Mouse (Mus musculus): Measurements from ENCODE around the gene Gpam. TPM values are rescaled to one million over a fixed set of nuclear protein-coding genes. Genes with fewer than 3 reads are reported as not detected.
A peak's percentile ranks its signal among the peaks of the same experiment; 100 is the strongest.

The Gpam gene
- total RNA-seq, 1 experiment from 2014 or later = 18.0 TPM

DNA sequence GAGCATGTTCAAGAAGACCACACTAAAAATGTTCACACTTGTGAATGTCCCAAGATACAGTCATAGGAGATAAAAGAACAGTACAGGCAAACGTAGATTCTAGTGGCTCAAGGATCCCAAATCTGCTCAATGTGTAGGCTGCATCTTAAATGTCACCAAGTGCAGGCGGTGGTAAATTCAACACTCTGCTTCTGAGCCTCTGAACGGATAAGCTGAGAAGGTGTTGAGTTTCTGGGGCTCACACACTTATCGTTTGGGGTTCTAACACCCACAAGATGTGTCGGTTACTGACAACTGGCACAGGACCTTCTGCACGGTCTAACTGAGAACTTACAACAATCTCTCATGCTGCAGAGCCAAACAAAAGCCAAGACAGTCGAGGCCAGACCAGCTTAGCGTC, 50.2 kb downstream of the Gpam start:
- no peak for ATAC-seq (replicated peaks; ENCODE audit: low read depth, poor library complexity, severe bottlenecking)

DNA sequence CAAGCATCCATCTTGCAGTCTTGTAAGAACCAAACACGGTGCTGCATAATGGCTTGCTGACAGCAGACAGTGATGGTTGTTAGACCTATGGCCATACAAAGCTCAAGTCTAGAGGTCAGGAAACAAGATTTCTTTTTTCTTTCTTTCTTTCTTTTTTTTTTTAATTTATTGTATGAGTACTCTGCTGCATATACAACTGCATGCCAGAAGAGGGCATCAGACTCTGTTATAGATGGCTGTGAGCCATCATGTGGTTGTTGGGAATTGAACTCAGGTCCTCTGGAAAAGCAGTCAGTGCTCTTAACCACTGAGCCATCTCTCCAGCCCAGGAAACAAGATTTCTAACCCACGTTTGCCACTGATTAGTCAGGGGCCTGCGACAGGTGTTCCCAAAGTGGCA, 54.0 kb downstream of the Gpam start:
- no peak for ATAC-seq (replicated peaks; ENCODE audit: low read depth, poor library complexity, severe bottlenecking)

DNA sequence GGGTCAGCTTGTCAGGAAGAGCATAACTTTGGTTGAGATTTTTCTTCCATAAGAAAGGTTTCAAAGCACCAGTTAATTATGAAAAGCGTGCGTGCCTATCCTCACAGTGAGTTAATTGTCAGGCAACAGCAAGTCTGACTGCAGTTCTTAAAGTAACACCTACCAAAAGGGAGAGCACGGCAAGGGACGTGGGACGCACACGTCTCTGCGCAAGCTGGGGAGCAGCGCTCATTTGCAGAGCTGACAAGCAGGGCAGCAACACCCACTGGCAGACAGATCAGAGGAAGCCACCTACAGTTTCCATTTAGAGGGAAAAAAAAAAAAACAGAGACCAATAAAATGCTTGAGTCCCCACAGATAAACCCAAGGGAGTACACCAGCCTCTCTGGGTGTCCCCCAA, 58.0 kb downstream of the Gpam start:
- no peak for ATAC-seq (replicated peaks; ENCODE audit: low read depth, poor library complexity, severe bottlenecking)

DNA sequence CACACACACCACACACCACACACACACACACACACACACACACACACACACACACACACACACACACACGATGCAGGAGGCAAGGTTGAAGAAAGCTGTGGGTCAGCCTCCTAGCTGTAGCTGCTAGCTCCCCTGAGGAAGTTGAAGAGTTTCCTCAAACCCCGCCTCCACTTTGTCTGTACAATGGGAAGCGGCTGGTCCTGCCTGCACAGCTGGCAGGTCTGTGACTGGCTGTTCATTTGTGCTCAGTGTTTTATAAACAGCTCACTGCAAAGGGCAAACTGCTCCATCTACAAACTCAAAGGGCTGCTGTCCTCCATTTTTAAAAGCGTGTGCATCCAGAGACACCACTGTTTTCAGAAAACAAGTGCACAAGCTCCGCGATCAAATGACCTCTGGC, 63.8 kb downstream of the Gpam start:
- peak; percentile 80 for ATAC-seq (replicated peaks; ENCODE audit: low read depth, poor library complexity, severe bottlenecking)

DNA sequence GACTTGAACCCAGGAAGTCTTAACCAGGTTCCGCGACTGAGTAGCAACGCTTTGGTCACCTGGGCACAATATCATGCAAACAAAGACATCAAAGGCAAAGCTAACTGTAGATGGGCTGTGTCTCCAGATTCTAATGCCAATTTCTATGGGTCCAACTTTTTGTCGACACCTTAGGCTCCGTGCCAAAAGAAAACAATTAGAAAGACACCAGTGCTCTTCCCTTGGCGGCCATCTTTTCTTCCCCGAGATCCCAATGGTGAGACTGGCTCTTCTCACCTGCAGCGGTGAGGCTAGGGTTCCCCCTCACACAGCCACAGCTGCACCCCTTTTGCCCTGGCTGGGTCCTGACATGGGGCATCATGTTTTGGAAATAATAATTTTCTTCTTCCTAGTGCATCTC, 64.5 kb downstream of the Gpam start:
- no peak for ATAC-seq (replicated peaks; ENCODE audit: low read depth, poor library complexity, severe bottlenecking)

DNA sequence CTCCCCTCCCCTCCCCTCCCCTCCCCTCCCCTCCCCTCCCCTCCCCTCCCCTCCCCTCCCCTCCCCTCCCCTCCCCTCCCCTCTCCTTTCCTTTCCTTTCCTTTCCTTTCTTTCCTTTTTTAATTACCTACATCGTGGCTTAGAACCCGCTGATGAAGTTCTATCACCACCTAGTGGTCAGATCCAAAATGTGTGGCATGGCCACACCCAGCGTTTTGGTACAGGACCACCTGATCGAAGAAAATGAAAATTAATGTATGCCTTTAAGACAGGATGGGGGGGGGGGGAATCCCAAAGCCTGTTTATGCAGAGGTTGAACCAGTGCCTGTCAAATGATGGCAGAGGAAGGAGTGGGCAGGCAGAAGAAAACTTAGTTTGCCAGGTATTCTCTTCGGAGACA, 65.1 kb downstream of the Gpam start:
- ATAC-seq (replicated peaks; ENCODE audit: low read depth, poor library complexity, severe bottlenecking) = peak; percentile 66

DNA sequence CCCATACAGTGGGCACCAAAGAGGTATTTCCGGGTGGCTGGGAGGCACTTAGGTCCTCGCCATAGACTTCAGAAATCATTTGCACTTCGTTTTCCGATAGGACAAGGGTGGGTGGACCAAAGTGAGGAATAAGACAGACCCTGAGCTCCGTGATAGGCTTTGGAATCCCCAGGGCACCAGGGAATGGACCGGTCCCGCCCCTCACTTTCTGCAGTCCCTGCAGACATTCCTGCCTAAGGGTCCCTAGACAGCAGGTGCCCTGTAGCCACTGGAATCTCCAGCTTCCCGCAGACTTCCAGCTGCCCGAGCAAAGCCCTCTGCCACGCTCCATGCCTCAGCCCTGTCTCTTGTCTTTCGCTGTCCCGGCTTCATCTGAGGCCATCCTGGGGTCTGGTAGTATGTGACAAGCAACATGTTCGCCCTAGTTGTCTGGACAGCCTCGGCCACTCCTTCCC, 65.6 kb downstream of the Gpam start:
- ATAC-seq (replicated peaks; ENCODE audit: low read depth, poor library complexity, severe bottlenecking) = no peak

DNA sequence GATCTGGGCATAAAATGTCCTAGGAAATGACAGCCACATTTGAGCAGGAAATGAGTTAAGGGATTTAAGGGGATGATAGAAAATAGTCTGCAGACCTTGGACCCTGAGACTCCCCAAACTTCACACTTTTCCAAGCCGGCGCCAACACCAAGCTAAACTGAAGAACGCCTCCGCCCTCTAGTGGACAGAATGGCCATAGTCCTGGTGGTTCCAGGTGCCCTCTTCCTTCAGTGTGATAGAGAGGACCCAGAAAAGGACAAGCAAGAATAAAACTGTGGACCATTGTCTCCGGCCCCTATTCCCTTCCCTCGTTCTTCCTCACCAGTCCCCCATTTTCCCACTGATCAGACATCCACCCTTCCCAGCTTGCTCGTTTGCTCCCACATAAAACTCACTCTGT, 66.1 kb downstream of the Gpam start:
- peak; percentile 73 for ATAC-seq (replicated peaks; ENCODE audit: low read depth, poor library complexity, severe bottlenecking)

DNA sequence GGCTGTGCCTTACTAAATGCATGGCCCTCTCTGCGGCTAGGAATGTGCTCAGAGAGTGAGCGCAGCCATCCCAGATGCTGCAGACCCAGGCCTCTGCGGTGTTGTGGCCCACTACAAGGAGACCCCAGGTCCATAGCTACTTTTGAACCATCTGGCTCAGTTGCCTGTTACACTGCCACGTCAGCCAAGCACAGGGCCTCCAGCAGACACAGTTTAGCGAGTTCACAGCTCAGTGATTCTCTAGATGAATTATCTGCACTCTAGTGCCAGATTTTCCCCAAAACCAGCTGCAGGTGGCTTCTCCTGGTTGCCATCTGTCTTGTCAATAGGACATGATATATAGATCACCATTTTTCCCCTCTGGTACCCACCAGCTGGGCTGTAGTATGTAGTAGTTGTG, 69.6 kb downstream of the Gpam start:
- no peak for ATAC-seq (replicated peaks; ENCODE audit: low read depth, poor library complexity, severe bottlenecking)

DNA sequence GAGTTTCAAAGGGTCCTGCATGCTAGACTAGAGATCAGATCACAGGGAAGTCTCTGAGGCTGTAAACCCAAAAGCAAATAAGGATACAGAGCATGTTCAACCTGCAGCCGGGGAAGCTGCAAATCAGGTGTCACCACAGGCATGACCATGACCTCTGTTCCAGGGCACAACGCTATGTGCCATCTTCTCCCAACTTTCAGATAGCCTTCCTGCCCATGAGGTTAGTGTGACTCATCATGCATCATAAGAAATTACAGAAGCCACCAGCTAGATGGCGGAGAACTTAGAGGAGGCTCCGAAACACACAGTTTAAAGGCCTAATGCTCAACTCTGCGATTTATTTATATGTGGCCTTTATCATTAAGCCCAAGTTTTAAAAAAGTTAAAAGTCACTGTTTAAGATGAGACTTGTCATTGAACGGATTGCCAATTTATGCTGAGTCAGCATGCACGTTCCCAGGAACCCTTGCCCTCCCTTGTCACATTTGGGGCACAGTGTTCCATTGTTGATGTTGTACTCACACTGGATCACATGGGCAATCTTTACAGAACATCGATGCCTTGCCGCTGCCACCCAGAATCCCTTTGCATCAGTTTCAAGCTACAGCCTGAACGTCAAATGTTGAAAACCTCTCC, 71.3 kb downstream of the Gpam start:
- ATAC-seq (replicated peaks; ENCODE audit: low read depth, poor library complexity, severe bottlenecking) = no peak

DNA sequence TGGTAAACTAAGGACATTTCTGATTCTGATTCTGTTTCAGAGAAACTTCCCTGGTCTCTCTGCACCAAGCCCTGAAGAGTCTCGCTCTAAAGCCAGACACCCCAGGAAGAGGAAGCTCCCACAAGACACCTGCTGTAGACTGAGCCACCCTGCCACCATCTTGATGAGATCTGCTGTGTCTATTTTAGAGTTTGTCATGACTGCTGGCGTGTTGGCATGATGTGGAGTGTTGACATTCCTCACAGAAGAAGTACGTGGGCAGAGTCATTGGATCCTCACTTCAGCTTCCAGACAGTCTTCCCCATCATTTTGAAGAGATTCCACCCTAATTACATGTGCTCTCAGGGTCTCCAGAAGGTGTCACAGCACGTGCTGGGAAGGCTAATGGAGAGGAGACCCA, 73.9 kb downstream of the Gpam start:
- ATAC-seq (replicated peaks; ENCODE audit: low read depth, poor library complexity, severe bottlenecking) = no peak

DNA sequence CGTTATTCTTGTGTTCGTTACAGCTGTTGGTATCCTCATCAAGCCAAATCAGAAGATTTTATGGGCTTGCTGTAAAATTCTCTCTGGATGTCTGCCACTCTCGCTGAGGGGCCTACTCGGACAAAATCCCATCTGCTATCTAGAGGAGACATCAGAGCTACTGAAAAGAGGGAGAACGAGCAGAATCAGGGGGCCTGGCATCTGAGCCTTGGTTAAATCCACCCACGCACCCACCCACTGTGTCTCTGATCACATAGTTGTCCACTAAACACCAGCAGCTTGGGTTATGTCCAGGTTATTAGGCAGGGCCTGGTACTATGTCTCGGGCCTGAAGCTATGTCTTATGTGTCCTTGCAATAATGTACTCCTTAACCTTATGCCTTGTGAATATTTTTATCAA, 89.6 kb downstream of the Gpam start:
- ATAC-seq (replicated peaks; ENCODE audit: low read depth, poor library complexity, severe bottlenecking) = no peak

DNA sequence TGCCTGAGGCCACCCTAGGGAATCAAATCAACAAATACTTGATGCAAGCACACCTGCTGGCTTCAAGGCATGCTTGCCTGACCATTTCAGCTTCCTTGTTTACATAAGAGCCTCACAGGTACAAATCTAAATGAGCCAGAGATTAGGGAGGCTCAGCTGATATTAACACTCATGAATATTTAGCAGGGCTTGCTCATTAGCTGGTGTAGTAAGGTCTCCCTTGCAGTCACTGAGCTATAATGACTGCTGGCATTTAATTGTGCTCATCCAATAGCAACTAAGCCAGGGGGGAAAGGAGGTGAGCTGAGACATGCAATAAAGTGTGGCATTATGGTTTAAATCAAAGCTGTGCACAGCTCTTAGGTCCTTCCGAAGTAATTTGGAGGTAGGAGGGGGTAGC, 108.2 kb downstream of the Gpam start:
- no peak for ATAC-seq (replicated peaks; ENCODE audit: low read depth, poor library complexity, severe bottlenecking)

Other genes with a start within 250 kb of the Gpam start
- not detected in 2 replicates for gene Tectb, start 53.5 kb upstream of the Gpam start, total RNA-seq (2017)
- gene Gucy2g, start 114.0 kb upstream of the Gpam start, total RNA-seq (2017) = 0.05 TPM in 1 of 2 replicates, not detected in the other
- 149 and 265 TPM in 2 replicates for gene Acsl5, start 124.7 kb upstream of the Gpam start, total RNA-seq (2017)
- gene Zdhhc6, start 188.8 kb upstream of the Gpam start, total RNA-seq (2017) = 45.0 and 64.5 TPM in 2 replicates
- 49.9 and 62.6 TPM in 2 replicates for gene Vti1a, start 189.1 kb upstream of the Gpam start, total RNA-seq (2017)

All from common myeloid progenitor, adult 5-6 weeks (primary cell).